Mouse (Mus musculus) lung, adult 2 months (tissue): Measurements from ENCODE around the gene Hpca.

Experiments
- CTCF ChIP-seq: fragments of 200-500 bp; IDR thresholded peaks from 2 replicates; pipeline ENCODE4 v1.5.1; 2011; ENCODE audit warnings: mild to moderate bottlenecking, low read length, control low read depth; ENCODE audit not compliant: insufficient read depth
- POLR2A ChIP-seq: fragments of 200-500 bp; IDR thresholded peaks from 2 replicates; pipeline ENCODE4 v1.6.1; 2011; ENCODE audit warnings: low read depth, mild to moderate bottlenecking, control low read depth, low read length, borderline replicate concordance; ENCODE audit errors: extremely low read depth

GRCm38 (mm10) chr4:129144401-129145367, 22.8 kb upstream of the Hpca start:
- TF ChIP-seq CTCF = no peak
- TF ChIP-seq POLR2A = no peak
